Mouse (Mus musculus) limb, embryonic 14.5 days (tissue): ENCODE measurements around the gene Pbld2. TPM values are rescaled to one million over a fixed set of nuclear protein-coding genes. Genes with fewer than 3 reads are reported as not detected.

Experiments used
- ATAC-seq: fragments of 200-750 bp; cut with Nextera tagmentation; 2 replicates; pipeline ENCODE4 v1.8.0; 2017; ENCODE audit warnings: low read depth, moderate number of reproducible peaks, moderate TSS enrichment; ENCODE audit not compliant: low FRiP score
- DNase-seq: peaks from one replicate; pipeline ENCODE4 v3.0.0-alpha.2; 2015; ENCODE audit warnings: low spot score
- H3K27ac ChIP-seq: fragments of 300-500 bp; sonication (generic); replicated peaks from 2 replicates; pipeline ENCODE4 v1.5.1; 2014; ENCODE audit warnings: low read depth, mild to moderate bottlenecking, low read length, moderate library complexity, mixed read lengths
- H3K27me3 ChIP-seq: fragments of 300-500 bp; sonication (generic); 2 replicates; pipeline ENCODE4 v1.6.1; 2014; ENCODE audit warnings: low read length, mixed read lengths; ENCODE audit not compliant: control insufficient read depth, insufficient read depth
- H3K36me3 ChIP-seq: fragments of 300-500 bp; sonication (generic); 2 replicates; pipeline ENCODE4 v1.6.1; 2014; ENCODE audit warnings: mild to moderate bottlenecking, low read length, moderate library complexity, mixed read lengths; ENCODE audit not compliant: control insufficient read depth, insufficient read depth
- H3K4me1 ChIP-seq: fragments of 300-500 bp; sonication (generic); 2 replicates; pipeline ENCODE4 v1.6.1; 2014; ENCODE audit warnings: antibody characterized with exemption, low read length, mixed read lengths; ENCODE audit not compliant: control insufficient read depth, insufficient read depth
- H3K4me2 ChIP-seq: fragments of 300-500 bp; sonication (generic); replicated peaks from 2 replicates; pipeline ENCODE4 v1.6.1; 2014; ENCODE audit warnings: low read depth, mild to moderate bottlenecking, low read length, moderate library complexity; ENCODE audit not compliant: severe bottlenecking
- H3K4me3 ChIP-seq: fragments of 300-500 bp; sonication (generic); replicated peaks from 2 replicates; pipeline ENCODE4 v1.5.1; 2014; ENCODE audit warnings: low read length
- H3K9ac ChIP-seq: fragments of 300-500 bp; sonication (generic); 2 replicates; pipeline ENCODE4 v1.6.1; 2014; ENCODE audit warnings: mild to moderate bottlenecking, low read depth, low read length, moderate library complexity; ENCODE audit not compliant: severe bottlenecking
- H3K9me3 ChIP-seq: fragments of 300-500 bp; sonication (generic); 2 replicates; pipeline ENCODE4 v1.6.1; 2016; ENCODE audit warnings: low read length; ENCODE audit not compliant: control insufficient read depth
- POLR2A ChIP-seq: fragments of 200-500 bp; IDR thresholded peaks from 2 replicates; pipeline ENCODE4 v1.8.0; 2012; ENCODE audit warnings: inconsistent platforms, mild to moderate bottlenecking, moderate library complexity, borderline replicate concordance; ENCODE audit not compliant: insufficient read depth, insufficient read length; ENCODE audit errors: extremely low read depth
- WGBS: fragments of 180-500 bp; shearing (Covaris S2); extraction: QIAGEN DNeasy Blood & Tissue Kit; methylation state at CpG from one replicate; pipeline ENCODE4 v1.1.7; 2014; 5-methylcytosine and 5-hydroxymethylcytosine counted together
- polyA plus RNA-seq, 2 experiments: library from polyadenylated mRNA; depleted of rRNA in 1 of 2; stranded (reverse) in 1 of 2; unstranded in 1 of 2; fragments of >200 nt; fragmentation: Nextera tagmentation in 1 of 2; extraction: Ambion mirVana in 1 of 2; gene quantifications; 2 replicates each; pipeline versions ENCODE4 v1.2.1 to v1.2.3; 2012 to 2014

Pbld2 gene
- polyA plus RNA-seq, 2 experiments = 0.52 to 2.1 TPM

GRCm38 (mm10) chr10:63004556-63004955 is 19.6 kb upstream of the Pbld2 start:
- Histone ChIP-seq H3K36me3 (peaks cover 94% of the 10 kb centered on the region), H3K4me3 (no peak overlapping the region), H3K9me3 (no peaks in the 10 kb centered on the region), H3K27me3 (no peaks in the 10 kb centered on the region), H3K4me2 (no peak overlapping the region), H3K27ac (no peak overlapping the region), H3K9ac (no peak overlapping the region), H3K4me1 (no peaks in the 10 kb centered on the region)
- ATAC-seq (no peak), DNase-seq (no peak)
- no peak for TF ChIP-seq POLR2A
- 88% methylated on average over 9 of the region's 9 CpGs for WGBS

- DNase-seq (no peak), ATAC-seq (no peak)
- H3K4me1 ChIP-seq = no peaks in the 10 kb centered on the region
- 73% methylated on average over 3 of the region's 3 CpGs for WGBS
- no peaks in the 10 kb centered on the region for H3K27me3 ChIP-seq
- H3K4me3 ChIP-seq = no peak overlapping the region
- no peak overlapping the region for H3K4me2 ChIP-seq
- H3K36me3 ChIP-seq = peaks cover 92% of the 10 kb centered on the region
- H3K9me3 ChIP-seq = no peaks in the 10 kb centered on the region
- no peak overlapping the region for H3K27ac ChIP-seq
- H3K9ac ChIP-seq = no peak overlapping the region
- no peak for TF ChIP-seq POLR2A
These were observed 15.9 kb upstream of the Pbld2 start for GRCm38 (mm10) chr10:63008193-63008592.

GRCm38 (mm10) chr10:63010268-63010667 is 13.8 kb upstream of the Pbld2 start:
- Histone ChIP-seq H3K4me1 (no peaks in the 10 kb centered on the region), H3K4me3 (no peak overlapping the region), H3K4me2 (no peak overlapping the region), H3K27me3 (no peaks in the 10 kb centered on the region), H3K36me3 (peaks cover 91% of the 10 kb centered on the region), H3K9me3 (no peaks in the 10 kb centered on the region), H3K27ac (no peak overlapping the region), H3K9ac (no peak overlapping the region)
- DNase-seq (no peak), ATAC-seq (no peak)
- no peak for TF ChIP-seq POLR2A
- 84% methylated on average over 4 of the region's 4 CpGs for WGBS

GRCm38 (mm10) chr10:63011556-63011955 is 12.6 kb upstream of the Pbld2 start:
- Histone ChIP-seq H3K4me2 (no peak overlapping the region), H3K9me3 (no peaks in the 10 kb centered on the region), H3K27ac (no peak overlapping the region), H3K36me3 (peaks cover 93% of the 10 kb centered on the region), H3K27me3 (no peaks in the 10 kb centered on the region), H3K4me3 (no peak overlapping the region), H3K9ac (no peak overlapping the region), H3K4me1 (no peaks in the 10 kb centered on the region)
- 84% methylated on average over 6 of the region's 6 CpGs for WGBS
- TF ChIP-seq POLR2A = no peak
- ATAC-seq = no peak
- no peak for DNase-seq

- Histone ChIP-seq H3K9ac (no peak overlapping the region), H3K4me2 (no peak overlapping the region), H3K27ac (no peak overlapping the region), H3K9me3 (no peaks in the 10 kb centered on the region), H3K4me3 (no peak overlapping the region), H3K4me1 (no peaks in the 10 kb centered on the region), H3K36me3 (peaks cover 88% of the 10 kb centered on the region), H3K27me3 (no peaks in the 10 kb centered on the region)
- 60% methylated on average over 3 of the region's 3 CpGs for WGBS
- DNase-seq (no peak), ATAC-seq (no peak)
- TF ChIP-seq POLR2A = no peak
These were observed 10.6 kb upstream of the Pbld2 start for GRCm38 (mm10) chr10:63013476-63013875.

- no peak for TF ChIP-seq POLR2A
- no peak for ATAC-seq
- H3K4me2 ChIP-seq = no peak overlapping the region
- H3K27me3 ChIP-seq = no peaks in the 10 kb centered on the region
- no peaks in the 10 kb centered on the region for H3K4me1 ChIP-seq
- H3K27ac ChIP-seq = no peak overlapping the region
- H3K4me3 ChIP-seq = no peak overlapping the region
- 87% methylated on average over 9 of the region's 9 CpGs for WGBS
- no peak for DNase-seq
- no peak overlapping the region for H3K9ac ChIP-seq
- H3K36me3 ChIP-seq = peaks cover 86% of the 10 kb centered on the region
- H3K9me3 ChIP-seq = no peaks in the 10 kb centered on the region
These were observed 9.9 kb upstream of the Pbld2 start for GRCm38 (mm10) chr10:63014168-63014567.
